Comparison of ENCODE assay signal across 7 mouse cellular contexts in the genomic region with DNA sequence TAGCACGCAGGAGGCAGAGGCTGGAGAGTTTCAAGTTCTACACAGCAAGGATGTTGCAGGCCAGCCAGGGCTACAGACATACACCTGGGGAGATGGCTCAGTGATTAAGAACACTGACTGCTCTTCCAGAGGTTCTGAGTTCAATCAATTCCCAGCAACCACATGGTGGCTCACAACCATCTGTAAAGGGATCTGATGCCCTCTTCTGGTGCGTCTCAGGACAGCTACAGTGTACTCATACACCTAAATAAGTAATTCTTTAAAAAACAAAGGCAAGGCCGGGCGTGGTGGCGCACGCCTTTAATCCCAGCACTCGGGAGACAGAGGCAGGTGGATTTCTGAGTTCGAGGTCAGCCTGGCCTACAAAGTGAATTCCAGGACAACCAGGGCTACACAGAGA. TPM values are rescaled to one million over a fixed set of nuclear protein-coding genes. Genes with fewer than 3 reads are reported as not detected.
DNase-seq lines count a peak whose midpoint lies in the region; ATAC-seq and TF ChIP-seq lines count a peak whose summit lies in the region.
"Not testable (repeated sequence)": the region's sequence is repeated elsewhere in the genome, so short reads cannot be mapped to it uniquely, and the experiment has no call there.

No protein-coding gene starts in this region.

- H3K9ac ChIP-seq in lung, postnatal 0 days (replicated peaks; ENCODE audit: low read depth): not testable (repeated sequence)

- not testable (repeated sequence) for H3K9me3 ChIP-seq in lung, postnatal 0 days (ENCODE audit: low read length)

- H3K4me2 ChIP-seq in lung, postnatal 0 days (replicated peaks; ENCODE audit: low read depth, low read length): not testable (repeated sequence)

- TF ChIP-seq EP300 in lung, postnatal 0 days (IDR thresholded peaks at IDR 0.05): not testable (repeated sequence)

- not testable (repeated sequence) for ATAC-seq in lung, postnatal 0 days

- TF ChIP-seq POLR2A in thymus, adult 2 months (IDR thresholded peaks at IDR 0.05; ENCODE audit: control insufficient read depth, extremely low read depth, insufficient read depth, low read length, poor library complexity): not testable (repeated sequence)

- WGBS in lung, postnatal 0 days: 96% methylated on average over 8 of the region's 8 CpGs
- 86% methylated on average over 8 of the region's 8 CpGs for WGBS in thymus, adult 2 months

- peak; percentile 38; the same call in 1 of the 2 replicates for TF ChIP-seq CTCF in lung, postnatal 0 days (IDR thresholded peaks at IDR 0.05)
- not testable (repeated sequence) for TF ChIP-seq CTCF in thymus, adult 2 months (IDR thresholded peaks at IDR 0.05; ENCODE audit: borderline replicate concordance, control insufficient read depth, extremely low read depth, insufficient read depth, low read length, poor library complexity)

- peak; percentile 35 to 43 for DNase-seq in B cell, adult 2 months
- DNase-seq in ES-CJ7 (ENCODE audit: low read depth, low spot score) (peak; percentile 86), ZHBTc4 (ENCODE audit: low read depth, low spot score) (peak; percentile 86)
- DNase-seq in induced T-regulatory cell, adult 2 months (ENCODE audit: low read depth): peak; percentile 57
- peak; percentile 37 to 65 for DNase-seq in kidney, postnatal 36 days
- not testable (repeated sequence) for DNase-seq in lung, postnatal 0 days (ENCODE audit: low spot score)
- peak; percentile 19 for DNase-seq in thymus, adult 2 months

- not testable (repeated sequence) for H3K4me1 ChIP-seq in lung, postnatal 0 days (ENCODE audit: insufficient read depth, low read depth, low read length); thymus, adult 2 months (replicated peaks; ENCODE audit: control insufficient read depth, insufficient read depth, low read length)

- not testable (repeated sequence) for H3K27ac ChIP-seq in lung, postnatal 0 days (ENCODE audit: low read length); thymus, adult 2 months (ENCODE audit: control insufficient read depth, insufficient read depth, low read length)

- H3K36me3 ChIP-seq in lung, postnatal 0 days (ENCODE audit: insufficient read depth, low read length): peaks cover 16% of the 10 kb centered on the region; the same call in 1 of the 2 replicates
- H3K36me3 ChIP-seq in thymus, adult 2 months (ENCODE audit: control insufficient read depth, insufficient read depth, low read length): peaks cover 21% of the 10 kb centered on the region

- H3K4me3 ChIP-seq in lung, postnatal 0 days (ENCODE audit: low read depth, low read length); thymus, adult 2 months (ENCODE audit: control insufficient read depth, insufficient read depth, low read length): not testable (repeated sequence)

- H3K27me3 ChIP-seq in lung, postnatal 0 days (replicated peaks; ENCODE audit: insufficient read depth, low read length); thymus, adult 2 months (ENCODE audit: control insufficient read depth, insufficient read depth, low read length): not testable (repeated sequence)

RNA-seq across cellular contexts. Expression of a gene that starts 5.9 kb away (rescaled TPM):
- 127 and 131 TPM in 2 replicates for polyA plus RNA-seq in lung, postnatal 0 days (2015; fragmentation: Nextera tagmentation; extraction: Ambion mirVana)
- 31.1 and 31.2 TPM in 2 replicates for polyA plus RNA-seq in thymus, adult 2 months (2012; rRNA removed)

RNA-seq across cellular contexts. Expression of a gene that starts 18.6 kb away (rescaled TPM):
- 195 and 289 TPM in 2 replicates for polyA plus RNA-seq in lung, postnatal 0 days (2015; fragmentation: Nextera tagmentation; extraction: Ambion mirVana)
- polyA plus RNA-seq in thymus, adult 2 months (2012; rRNA removed): 256 and 263 TPM in 2 replicates

RNA-seq across cellular contexts. Expression of a gene that starts 27.5 kb away (rescaled TPM):
- 42.8 and 46.0 TPM in 2 replicates for polyA plus RNA-seq in lung, postnatal 0 days (2015; fragmentation: Nextera tagmentation; extraction: Ambion mirVana)
- polyA plus RNA-seq in thymus, adult 2 months (2012; rRNA removed): 13.1 and 20.6 TPM in 2 replicates

RNA-seq across cellular contexts. Expression of a gene that starts 47.7 kb away (rescaled TPM):
- 0.21 and 0.39 TPM in 2 replicates for polyA plus RNA-seq in lung, postnatal 0 days (2015; fragmentation: Nextera tagmentation; extraction: Ambion mirVana)
- 0.19 and 0.37 TPM in 2 replicates for polyA plus RNA-seq in thymus, adult 2 months (2012; rRNA removed)
